Mouse (Mus musculus) embryonic facial prominence, embryonic 11.5 days (tissue): ENCODE results near the gene Per1. TPM values are rescaled to one million over a fixed set of nuclear protein-coding genes. Genes with fewer than 3 reads are reported as not detected.

Experiments
- ATAC-seq: fragments of 200-750 bp; cut with Nextera tagmentation; replicated peaks from 2 replicates; pipeline ENCODE4 v1.8.0; 2017; ENCODE audit warnings: low read depth; ENCODE audit not compliant: insufficient number of reproducible peaks, low FRiP score, low TSS enrichment
- DNase-seq: peaks from one replicate; pipeline ENCODE4 v3.0.0-alpha.2; 2015; ENCODE audit warnings: low spot score
- H3K27ac ChIP-seq: fragments of 300-500 bp; sonication (generic); replicated peaks from 2 replicates; pipeline ENCODE4 v1.5.1; 2014; ENCODE audit warnings: mild to moderate bottlenecking, low read depth, low read length, control low read depth
- H3K27me3 ChIP-seq: fragments of 300-500 bp; sonication (generic); 2 replicates; pipeline ENCODE4 v1.6.1; 2014; ENCODE audit warnings: mild to moderate bottlenecking, low read length, moderate library complexity, mixed read lengths; ENCODE audit not compliant: control insufficient read depth, insufficient read depth
- H3K36me3 ChIP-seq: fragments of 300-500 bp; sonication (generic); replicated peaks from 2 replicates; pipeline ENCODE4 v1.6.1; 2014; ENCODE audit warnings: low read depth, mild to moderate bottlenecking, low read length, moderate library complexity, mixed read lengths; ENCODE audit not compliant: control insufficient read depth, insufficient read depth
- H3K4me1 ChIP-seq: fragments of 300-500 bp; sonication (generic); 2 replicates; pipeline ENCODE4 v1.6.1; 2014; ENCODE audit warnings: low read length, mixed read lengths; ENCODE audit not compliant: control insufficient read depth, insufficient read depth
- H3K4me2 ChIP-seq: fragments of 300-500 bp; sonication (generic); 2 replicates; pipeline ENCODE4 v1.6.1; 2014; ENCODE audit warnings: low read depth, mild to moderate bottlenecking, control low read depth, low read length, moderate library complexity
- H3K4me3 ChIP-seq: fragments of 300-500 bp; sonication (generic); 2 replicates; pipeline ENCODE4 v1.5.1; 2014; ENCODE audit warnings: low read depth, low read length, control low read depth
- H3K9ac ChIP-seq: fragments of 300-500 bp; sonication (generic); replicated peaks from 2 replicates; pipeline ENCODE4 v1.6.1; 2014; ENCODE audit warnings: mild to moderate bottlenecking, control low read depth, low read length
- H3K9me3 ChIP-seq: fragments of 300-500 bp; sonication (generic); replicated peaks from 2 replicates; pipeline ENCODE4 v1.6.1; 2016; ENCODE audit warnings: mild to moderate bottlenecking, low read length, inconsistent platforms, mixed read lengths; ENCODE audit not compliant: control insufficient read depth
- WGBS: fragments of 180-500 bp; shearing (Covaris S2); extraction: QIAGEN DNeasy Blood & Tissue Kit; methylation state at CpG from one replicate; pipeline ENCODE4 v1.1.7; 2014; 5-methylcytosine and 5-hydroxymethylcytosine counted together
- polyA plus RNA-seq: library from polyadenylated mRNA; unstranded; fragments of >200 nt; fragmentation: Nextera tagmentation; extraction: Ambion mirVana; gene quantifications from 2 replicates; pipeline ENCODE4 v1.2.1, GENCODE M21; 2014

Gene Per1
- polyA plus RNA-seq, 1 experiment from 2014 or later, result 5.5 TPM

- peak overlapping the region; percentile 43 for H3K4me3 ChIP-seq
- WGBS, result 6% methylated on average over 21 of the region's 21 CpGs
- H3K36me3 ChIP-seq, result peaks cover 10% of the 10 kb centered on the region
- no peak for DNase-seq
- no peaks in the 10 kb centered on the region for H3K9me3 ChIP-seq
- peak overlapping the region; percentile 49 for H3K4me2 ChIP-seq
- no peak overlapping the region for H3K27ac ChIP-seq
- H3K4me1 ChIP-seq, result no peaks in the 10 kb centered on the region
- ATAC-seq, result no peak
- no peaks in the 10 kb centered on the region for H3K27me3 ChIP-seq
- peak overlapping the region; percentile 51 for H3K9ac ChIP-seq
These were observed 16.2 kb downstream of the Per1 start for GRCm38 (mm10) chr11:69111051-69111810.

GRCm38 (mm10) chr11:69111865-69112264 lies 16.8 kb downstream of the Per1 start:
- WGBS, result 70% methylated on average over 4 of the region's 4 CpGs

DNA sequence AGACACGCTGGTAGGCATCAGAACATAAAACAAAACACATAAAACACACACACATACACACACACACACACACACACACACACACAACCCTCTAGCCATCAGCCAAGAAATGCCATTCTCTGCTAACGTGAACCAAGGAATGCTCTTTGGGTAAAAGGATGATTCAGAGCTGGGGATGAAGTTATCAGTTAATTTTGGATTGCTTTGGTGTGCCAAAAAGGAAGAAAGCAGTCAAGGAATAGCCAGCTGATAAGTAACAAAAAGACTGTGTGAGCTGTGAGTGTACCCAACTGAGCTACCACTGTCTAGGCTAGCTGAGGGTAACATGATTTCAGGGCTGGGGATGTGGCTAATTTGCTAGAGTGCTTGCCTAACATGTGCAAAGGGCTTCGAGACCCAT lies 19.0 kb downstream of the Per1 start:
- Histone ChIP-seq H3K9me3 (no peaks in the 10 kb centered on the region), H3K4me2 (no peak overlapping the region), H3K4me1 (no peaks in the 10 kb centered on the region), H3K9ac (no peak overlapping the region), H3K36me3 (peaks cover 2% of the 10 kb centered on the region; the same call in 1 of the 2 replicates), H3K27ac (no peak overlapping the region), H3K27me3 (no peaks in the 10 kb centered on the region; the same call in none of the 2 replicates), H3K4me3 (no peak overlapping the region)
- 75% methylated on average over 3 of the region's 3 CpGs for WGBS
- no peak for ATAC-seq
- DNase-seq, result no peak

More at GRCm38 (mm10) chr11:69111865-69112264, 16.8 kb downstream of the Per1 start:
- Histone ChIP-seq H3K27me3 (no peaks in the 10 kb centered on the region; the same call in 1 of the 2 replicates), H3K4me1 (no peaks in the 10 kb centered on the region), H3K36me3 (peaks cover 10% of the 10 kb centered on the region), H3K9me3 (no peaks in the 10 kb centered on the region), H3K4me2 (no peak overlapping the region), H3K4me3 (no peak overlapping the region; the same call in 1 of the 2 replicates), H3K9ac (peak overlapping the region; percentile 1; the same call in 1 of the 2 replicates), H3K27ac (no peak overlapping the region)
- ATAC-seq, result no peak
- DNase-seq, result no peak

GRCm38 (mm10) chr11:69114621-69115020 lies 19.6 kb downstream of the Per1 start:
- H3K9ac ChIP-seq, result no peak overlapping the region
- no peak overlapping the region for H3K4me2 ChIP-seq
- H3K36me3 ChIP-seq, result no peaks in the 10 kb centered on the region
- no peaks in the 10 kb centered on the region; the same call in none of the 2 replicates for H3K27me3 ChIP-seq
- ATAC-seq, result no peak
- H3K9me3 ChIP-seq, result no peaks in the 10 kb centered on the region
- WGBS, result 84% methylated on average over 3 of the region's 3 CpGs
- no peak overlapping the region for H3K4me3 ChIP-seq
- no peak overlapping the region for H3K27ac ChIP-seq
- no peak for DNase-seq
- no peaks in the 10 kb centered on the region for H3K4me1 ChIP-seq

DNA sequence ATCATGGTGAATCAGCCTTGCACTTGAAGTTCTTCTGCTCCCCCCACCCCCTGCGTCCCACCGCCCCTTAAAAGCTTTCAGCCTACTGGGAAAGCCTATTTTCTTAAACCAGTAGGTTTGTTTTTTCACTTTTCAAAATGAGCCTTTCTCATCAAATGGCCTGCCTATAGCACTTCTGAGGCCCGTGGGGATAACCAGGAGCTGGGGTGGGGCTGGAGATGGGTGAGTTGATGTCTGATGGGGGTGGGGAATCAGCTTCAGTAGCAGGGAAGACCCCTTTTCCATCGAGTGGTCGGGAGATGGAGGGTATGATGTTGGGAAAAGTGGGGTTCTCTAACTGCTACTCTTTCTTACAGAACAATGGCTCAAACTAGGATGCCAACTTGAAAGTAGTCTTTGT lies 21.8 kb downstream of the Per1 start:
- no peak overlapping the region for H3K4me2 ChIP-seq

DNA sequence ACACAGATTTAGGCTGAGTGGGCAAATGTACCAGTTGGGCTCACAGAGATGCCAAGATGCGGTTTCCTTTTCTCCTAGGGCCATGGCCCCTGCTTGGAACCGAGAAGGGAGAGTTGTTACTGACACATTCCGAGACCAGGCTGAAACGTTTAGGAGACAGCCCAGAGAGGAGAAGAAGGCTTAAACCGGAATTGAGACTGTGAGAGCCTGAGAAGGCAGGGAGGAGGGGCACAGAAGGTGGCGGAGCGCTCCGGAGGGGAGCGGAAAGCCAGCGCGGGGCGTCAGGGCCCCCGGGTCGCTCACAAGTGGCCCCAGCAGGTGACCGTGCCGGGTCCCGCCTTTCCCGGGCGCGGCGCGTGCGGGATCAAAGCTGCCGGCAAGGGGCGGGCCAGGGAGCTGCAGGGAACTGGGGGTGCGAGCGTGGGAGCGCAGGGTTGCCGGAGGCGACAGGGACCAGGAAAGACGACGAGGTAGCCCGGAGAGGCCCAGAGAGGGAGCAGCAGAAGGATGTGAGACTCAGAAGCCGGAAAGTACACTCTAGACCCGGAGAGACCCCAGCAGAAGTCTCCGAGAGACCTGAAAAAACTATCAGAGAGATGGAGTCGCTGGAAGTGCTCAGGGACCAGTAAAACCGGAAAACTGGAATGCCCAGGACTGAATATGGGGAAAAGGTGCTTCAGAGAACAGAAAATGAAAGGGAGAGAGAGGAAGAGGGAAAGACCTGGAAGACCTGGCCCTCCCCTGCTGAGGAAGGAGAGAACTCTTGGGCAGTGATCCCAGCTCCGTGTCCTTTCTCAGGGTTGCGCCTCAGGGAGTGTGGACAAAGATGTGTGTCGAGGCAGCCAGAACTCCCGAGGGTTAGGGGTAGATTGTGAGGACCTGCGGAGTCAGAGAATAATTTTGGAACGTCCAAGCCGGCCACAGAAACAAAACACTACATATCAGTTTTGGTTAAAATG lies 23.0 kb downstream of the Per1 start:
- WGBS, result under 1% methylated on average over 45 of the region's 45 CpGs
- ATAC-seq (no peak), DNase-seq (peak; percentile 73)
- Histone ChIP-seq H3K4me2 (peak overlapping the region; percentile 97), H3K4me3 (peak overlapping the region; percentile 82), H3K9ac (peak overlapping the region; percentile 70), H3K9me3 (no peaks in the 10 kb centered on the region), H3K36me3 (no peaks in the 10 kb centered on the region), H3K27me3 (peaks cover 8% of the 10 kb centered on the region), H3K4me1 (peaks cover 3% of the 10 kb centered on the region), H3K27ac (0 out of 2 replicates have a peak overlapping the region, but pooled peaks have one; percentile 3)

More for the DNA sequence above, 21.8 kb downstream of the Per1 start:
- Histone ChIP-seq H3K4me1 (peaks cover 3% of the 10 kb centered on the region), H3K27ac (no peak overlapping the region), H3K36me3 (no peaks in the 10 kb centered on the region), H3K9ac (no peak overlapping the region), H3K9me3 (no peaks in the 10 kb centered on the region), H3K27me3 (peaks cover 8% of the 10 kb centered on the region), H3K4me3 (no peak overlapping the region; the same call in 1 of the 2 replicates)
- 53% methylated on average over 5 of the region's 5 CpGs for WGBS
- ATAC-seq, result no peak
- DNase-seq, result no peak

DNA sequence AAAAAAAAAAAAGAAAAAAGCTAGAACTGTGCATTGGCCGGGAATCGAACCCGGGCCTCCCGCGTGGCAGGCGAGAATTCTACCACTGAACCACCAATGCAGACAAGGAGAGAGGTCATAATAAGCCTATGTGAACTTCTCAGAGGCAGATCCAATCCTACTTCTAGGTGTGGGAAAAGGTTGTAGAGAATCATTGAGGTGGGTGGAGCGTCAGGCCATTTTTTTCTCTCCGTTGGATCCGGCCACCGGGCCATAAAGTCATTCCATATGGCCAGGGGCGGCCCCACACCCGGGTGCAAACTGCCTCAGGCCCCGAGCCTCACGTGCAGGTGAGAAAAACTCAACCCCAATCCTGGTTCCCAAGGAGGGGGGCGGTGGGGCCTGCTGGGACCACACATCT lies 23.7 kb downstream of the Per1 start:
- Histone ChIP-seq H3K27me3 (peaks cover 8% of the 10 kb centered on the region), H3K9me3 (no peaks in the 10 kb centered on the region), H3K9ac (no peak overlapping the region), H3K4me1 (peaks cover 3% of the 10 kb centered on the region), H3K4me3 (peak overlapping the region; percentile 82), H3K36me3 (no peaks in the 10 kb centered on the region), H3K4me2 (peak overlapping the region; percentile 54), H3K27ac (no peak overlapping the region)
- 0% methylated on average over 15 of the region's 15 CpGs for WGBS
- ATAC-seq (no peak), DNase-seq (peak; percentile 94)
